Mouse (Mus musculus): ENCODE results near the gene Gtf3c1. TPM values are rescaled to one million over a fixed set of nuclear protein-coding genes. Genes with fewer than 3 reads are reported as not detected.

Gtf3c1 gene
- polyA plus RNA-seq, 1 experiment from 2014 or later = 29.6 TPM

DNA sequence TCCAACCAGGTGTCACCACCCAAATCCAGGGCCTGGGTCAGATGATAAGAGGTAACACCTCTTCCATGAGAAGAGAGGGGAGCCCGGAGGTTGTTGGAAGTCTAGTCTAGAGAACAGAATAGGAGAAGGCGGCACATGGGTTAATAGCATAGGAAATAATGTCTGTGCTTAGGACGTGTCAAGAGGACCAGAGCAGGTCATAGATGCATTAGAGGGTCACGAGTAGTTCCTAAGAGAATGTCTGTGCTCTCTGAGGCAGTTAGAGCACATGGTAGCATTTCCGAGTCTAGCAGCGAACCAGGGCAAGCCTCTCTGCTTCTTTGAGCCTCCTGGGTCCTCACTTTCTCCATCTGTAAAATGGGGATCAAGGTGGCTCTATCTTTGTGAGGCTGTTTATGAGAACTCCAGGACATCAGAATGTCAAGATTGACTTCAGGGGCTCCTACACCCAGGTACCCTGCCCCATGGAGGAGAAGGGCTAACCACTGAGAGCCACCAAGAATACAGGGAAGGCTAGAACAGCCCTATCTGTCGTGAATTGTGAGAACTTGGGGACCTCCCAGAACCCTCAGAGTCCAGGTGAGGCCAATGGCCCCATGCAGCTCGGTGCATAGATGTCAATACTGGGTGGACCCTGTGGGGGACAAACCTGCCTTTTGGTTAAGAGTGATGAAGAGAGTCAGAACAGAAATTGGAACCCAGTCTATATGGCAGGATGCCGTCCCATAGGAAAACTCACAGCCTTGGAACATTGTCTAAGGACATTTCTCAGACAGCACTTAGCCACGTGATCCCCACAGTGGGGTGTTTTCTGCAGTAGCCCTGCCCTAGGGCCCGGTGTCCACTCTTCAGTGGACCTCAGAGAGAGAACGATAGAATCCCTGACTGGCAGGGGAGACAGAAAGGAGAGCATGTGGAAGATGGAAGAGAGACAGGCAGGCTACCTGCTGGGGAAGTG, 102.9 kb downstream of the Gtf3c1 start:
- 85% methylated on average over 12 of the region's 12 CpGs for WGBS
- no peaks in the 10 kb centered on the region for H3K36me3 ChIP-seq (ENCODE audit: control insufficient read depth, insufficient read depth, low read length)
- ATAC-seq (ENCODE audit: low FRiP score) (no peak), DNase-seq (ENCODE audit: low spot score, missing footprints) (no peak)
- H3K27me3 ChIP-seq (ENCODE audit: control insufficient read depth, insufficient read depth, low read length) = no peaks in the 10 kb centered on the region
- no peak overlapping the region for H3K4me3 ChIP-seq (ENCODE audit: low read depth, low read length)
- H3K9ac ChIP-seq (ENCODE audit: low read length) = no peak overlapping the region
- no peaks in the 10 kb centered on the region for H3K9me3 ChIP-seq (ENCODE audit: control insufficient read depth, low read length)
- no peak overlapping the region for H3K27ac ChIP-seq (ENCODE audit: low read depth, low read length)
- no peaks in the 10 kb centered on the region for H3K4me1 ChIP-seq (ENCODE audit: control insufficient read depth, insufficient read depth, low read length)
- no peak overlapping the region for H3K4me2 ChIP-seq

DNA sequence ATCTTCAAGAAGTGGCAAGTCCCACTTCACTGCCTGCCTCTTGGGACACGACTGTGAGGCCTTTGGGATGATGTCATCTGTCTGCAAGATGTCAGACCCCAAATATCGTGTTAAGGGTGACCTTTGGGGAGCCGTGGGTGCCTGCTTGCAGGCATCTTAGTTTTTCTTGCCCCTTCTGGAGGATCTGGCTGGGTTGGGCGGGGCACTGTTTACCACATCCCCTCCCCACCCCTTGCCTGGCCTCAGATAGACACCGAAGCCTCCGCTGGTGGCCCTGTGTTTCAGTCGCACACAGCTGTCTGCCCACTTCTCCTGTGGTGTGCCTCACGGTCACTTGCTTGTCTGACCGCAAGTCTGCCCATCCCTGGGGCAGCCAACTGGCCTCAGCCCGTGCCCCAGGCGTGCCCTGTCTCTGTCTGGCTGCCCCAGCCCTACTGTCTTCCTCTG, 104.4 kb downstream of the Gtf3c1 start, which contains the start of gene Il21r:
Gene Il21r, plus strand, starts transcription at position 245 of the 447 bp plus-strand sequence.
- ATAC-seq (ENCODE audit: low FRiP score) (no peak), DNase-seq (ENCODE audit: low spot score, missing footprints) (no peak)
- Histone ChIP-seq H3K4me2 (no peak within 1 kb of the TSS), H3K4me1 (ENCODE audit: control insufficient read depth, insufficient read depth, low read length) (no peaks in the 10 kb centered on the region), H3K27me3 (ENCODE audit: control insufficient read depth, insufficient read depth, low read length) (no peaks in the 10 kb centered on the region), H3K9ac (ENCODE audit: low read length) (no peak within 1 kb of the TSS), H3K4me3 (ENCODE audit: low read depth, low read length) (no peak within 1 kb of the TSS), H3K36me3 (ENCODE audit: control insufficient read depth, insufficient read depth, low read length) (no peaks in the 10 kb centered on the region), H3K27ac (ENCODE audit: low read depth, low read length) (no peak within 1 kb of the TSS), H3K9me3 (ENCODE audit: control insufficient read depth, low read length) (no peaks in the 10 kb centered on the region)
- 74% methylated on average over 11 of the region's 11 CpGs for WGBS

DNA sequence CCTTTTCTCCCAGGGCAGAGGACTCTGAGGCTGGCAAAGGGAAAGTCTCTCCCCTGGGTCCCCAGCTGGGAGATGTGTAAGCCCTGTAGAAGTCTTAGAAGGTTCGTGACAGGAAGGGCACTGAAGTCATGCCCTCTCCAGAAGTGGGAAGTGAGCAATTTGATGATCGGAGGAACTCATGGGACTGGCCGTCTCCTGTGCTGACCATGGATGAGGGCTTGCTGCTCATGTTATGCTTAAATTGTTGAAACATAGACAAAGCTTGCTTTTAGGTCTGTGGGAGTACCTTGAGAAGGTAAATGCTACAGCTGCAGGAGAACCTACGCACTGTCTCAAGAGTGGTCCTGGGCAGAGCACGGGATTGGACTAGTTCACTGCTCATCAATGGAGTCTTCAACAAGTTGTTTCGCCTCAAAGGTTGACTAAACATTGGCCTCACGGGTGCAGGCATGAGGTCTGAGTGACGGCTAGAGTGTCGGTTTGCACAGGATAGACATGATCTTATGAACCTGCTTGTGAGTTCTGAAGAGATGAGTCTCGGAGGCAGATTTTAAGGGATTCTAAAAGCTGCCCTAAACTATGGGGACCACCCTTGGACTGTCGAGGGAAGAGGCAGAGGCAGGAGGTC, 105.6 kb downstream of the Gtf3c1 start:
- no peak overlapping the region for H3K4me2 ChIP-seq
- H3K27ac ChIP-seq (ENCODE audit: low read depth, low read length) = no peak overlapping the region
- no peaks in the 10 kb centered on the region for H3K36me3 ChIP-seq (ENCODE audit: control insufficient read depth, insufficient read depth, low read length)
- H3K4me1 ChIP-seq (ENCODE audit: control insufficient read depth, insufficient read depth, low read length) = no peaks in the 10 kb centered on the region
- no peak overlapping the region for H3K9ac ChIP-seq (ENCODE audit: low read length)
- H3K27me3 ChIP-seq (ENCODE audit: control insufficient read depth, insufficient read depth, low read length) = no peaks in the 10 kb centered on the region
- ATAC-seq (ENCODE audit: low FRiP score) (no peak), DNase-seq (ENCODE audit: low spot score, missing footprints) (no peak)
- H3K4me3 ChIP-seq (ENCODE audit: low read depth, low read length) = no peak overlapping the region
- H3K9me3 ChIP-seq (ENCODE audit: control insufficient read depth, low read length) = no peaks in the 10 kb centered on the region
- WGBS = 79% methylated on average over 11 of the region's 11 CpGs

DNA sequence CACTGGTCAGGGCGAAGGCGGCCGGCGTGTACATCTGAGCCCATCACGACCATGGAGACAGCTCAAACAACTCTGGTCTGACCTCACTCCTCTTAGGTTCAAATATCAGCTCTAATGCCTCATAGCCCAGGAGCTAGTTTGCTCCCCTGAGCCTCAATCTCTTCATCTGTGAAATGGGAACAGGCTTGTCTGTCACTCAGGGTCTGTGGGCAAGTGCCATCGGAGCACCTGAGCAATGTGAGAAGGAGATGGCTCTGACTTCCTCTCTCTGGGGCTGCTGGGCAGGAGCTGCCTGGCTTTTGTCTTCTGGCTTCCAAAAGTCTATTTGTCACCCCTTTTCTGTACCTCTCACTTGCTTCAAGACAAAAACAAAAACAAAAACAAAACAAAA, 106.3 kb downstream of the Gtf3c1 start:
- H3K4me1 ChIP-seq (ENCODE audit: control insufficient read depth, insufficient read depth, low read length) = no peaks in the 10 kb centered on the region
- H3K4me3 ChIP-seq (ENCODE audit: low read depth, low read length) = no peak overlapping the region
- 89% methylated on average over 6 of the region's 6 CpGs for WGBS
- no peak overlapping the region for H3K9ac ChIP-seq (ENCODE audit: low read length)
- DNase-seq (ENCODE audit: low spot score, missing footprints) (no peak), ATAC-seq (ENCODE audit: low FRiP score) (no peak)
- H3K36me3 ChIP-seq (ENCODE audit: control insufficient read depth, insufficient read depth, low read length) = no peaks in the 10 kb centered on the region
- H3K9me3 ChIP-seq (ENCODE audit: control insufficient read depth, low read length) = no peaks in the 10 kb centered on the region
- no peak overlapping the region for H3K27ac ChIP-seq (ENCODE audit: low read depth, low read length)
- no peaks in the 10 kb centered on the region for H3K27me3 ChIP-seq (ENCODE audit: control insufficient read depth, insufficient read depth, low read length)
- H3K4me2 ChIP-seq = no peak overlapping the region

DNA sequence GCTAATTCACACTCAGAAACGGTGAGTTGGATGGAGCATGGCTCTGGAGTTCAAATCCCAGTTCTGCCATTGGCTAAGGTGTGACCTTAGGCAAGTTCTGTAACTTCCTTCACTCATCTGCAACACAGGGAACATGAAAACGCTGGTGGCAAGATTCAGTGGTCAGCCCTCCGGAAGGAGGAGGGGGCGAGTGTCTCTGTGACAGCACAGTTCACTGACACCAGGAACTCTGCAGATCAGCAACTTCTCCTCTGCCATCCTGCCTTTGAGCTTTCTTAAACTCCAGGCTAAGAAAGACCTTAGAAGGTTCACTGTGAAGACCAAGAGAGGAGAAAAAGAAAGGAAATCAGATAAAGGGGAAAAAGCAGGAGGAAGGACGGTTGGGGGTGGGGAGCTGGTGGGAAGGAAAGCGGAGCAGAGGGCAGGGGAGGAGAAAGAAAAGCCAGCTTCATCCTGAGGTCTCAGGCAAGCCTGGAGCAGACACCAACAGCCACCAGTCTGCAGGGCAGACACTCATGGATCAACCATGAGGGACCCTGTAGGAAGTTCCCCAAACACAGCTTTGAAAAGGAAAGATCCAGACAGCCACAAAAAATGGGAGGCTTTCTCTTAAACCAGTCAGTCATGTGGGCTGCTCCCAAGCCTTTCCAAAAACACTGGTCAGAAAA, 106.8 kb downstream of the Gtf3c1 start:
- 54% methylated on average over 6 of the region's 6 CpGs for WGBS
- H3K9me3 ChIP-seq (ENCODE audit: control insufficient read depth, low read length) = no peaks in the 10 kb centered on the region
- no peak overlapping the region for H3K9ac ChIP-seq (ENCODE audit: low read length)
- H3K4me3 ChIP-seq (ENCODE audit: low read depth, low read length) = no peak overlapping the region
- H3K27me3 ChIP-seq (ENCODE audit: control insufficient read depth, insufficient read depth, low read length) = no peaks in the 10 kb centered on the region
- no peak overlapping the region for H3K27ac ChIP-seq (ENCODE audit: low read depth, low read length)
- no peak overlapping the region for H3K4me2 ChIP-seq
- no peaks in the 10 kb centered on the region for H3K36me3 ChIP-seq (ENCODE audit: control insufficient read depth, insufficient read depth, low read length)
- DNase-seq (ENCODE audit: low spot score, missing footprints) = no peak
- no peaks in the 10 kb centered on the region for H3K4me1 ChIP-seq (ENCODE audit: control insufficient read depth, insufficient read depth, low read length)
- no peak for ATAC-seq (ENCODE audit: low FRiP score)

DNA sequence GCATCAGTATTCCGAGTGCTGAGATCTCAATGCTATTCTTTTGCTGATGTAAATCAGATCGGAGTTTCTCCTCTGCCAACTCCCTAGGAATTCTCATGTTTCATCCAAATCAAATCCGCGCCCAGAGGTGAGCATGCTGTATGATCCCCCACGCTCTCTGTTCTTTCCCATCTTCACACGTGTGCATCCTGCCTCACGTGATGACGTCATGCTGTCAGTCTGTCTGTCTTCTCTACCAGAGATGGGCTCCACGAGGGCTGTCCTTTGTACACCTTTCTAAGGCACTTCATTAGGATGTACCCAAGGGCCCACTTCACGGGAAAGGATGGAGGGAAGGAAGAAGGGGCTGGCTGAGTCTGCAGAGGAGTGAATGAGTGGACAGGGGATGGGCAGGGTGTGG, 107.4 kb downstream of the Gtf3c1 start:
- no peak overlapping the region for H3K4me2 ChIP-seq
- H3K27me3 ChIP-seq (ENCODE audit: control insufficient read depth, insufficient read depth, low read length) = no peaks in the 10 kb centered on the region
- no peaks in the 10 kb centered on the region for H3K36me3 ChIP-seq (ENCODE audit: control insufficient read depth, insufficient read depth, low read length)
- H3K9ac ChIP-seq (ENCODE audit: low read length) = no peak overlapping the region
- H3K27ac ChIP-seq (ENCODE audit: low read depth, low read length) = no peak overlapping the region
- no peaks in the 10 kb centered on the region for H3K4me1 ChIP-seq (ENCODE audit: control insufficient read depth, insufficient read depth, low read length)
- WGBS = 77% methylated on average over 10 of the region's 10 CpGs
- ATAC-seq (ENCODE audit: low FRiP score) = no peak
- DNase-seq (ENCODE audit: low spot score, missing footprints) = no peak
- H3K4me3 ChIP-seq (ENCODE audit: low read depth, low read length) = no peak overlapping the region
- no peaks in the 10 kb centered on the region for H3K9me3 ChIP-seq (ENCODE audit: control insufficient read depth, low read length)

DNA sequence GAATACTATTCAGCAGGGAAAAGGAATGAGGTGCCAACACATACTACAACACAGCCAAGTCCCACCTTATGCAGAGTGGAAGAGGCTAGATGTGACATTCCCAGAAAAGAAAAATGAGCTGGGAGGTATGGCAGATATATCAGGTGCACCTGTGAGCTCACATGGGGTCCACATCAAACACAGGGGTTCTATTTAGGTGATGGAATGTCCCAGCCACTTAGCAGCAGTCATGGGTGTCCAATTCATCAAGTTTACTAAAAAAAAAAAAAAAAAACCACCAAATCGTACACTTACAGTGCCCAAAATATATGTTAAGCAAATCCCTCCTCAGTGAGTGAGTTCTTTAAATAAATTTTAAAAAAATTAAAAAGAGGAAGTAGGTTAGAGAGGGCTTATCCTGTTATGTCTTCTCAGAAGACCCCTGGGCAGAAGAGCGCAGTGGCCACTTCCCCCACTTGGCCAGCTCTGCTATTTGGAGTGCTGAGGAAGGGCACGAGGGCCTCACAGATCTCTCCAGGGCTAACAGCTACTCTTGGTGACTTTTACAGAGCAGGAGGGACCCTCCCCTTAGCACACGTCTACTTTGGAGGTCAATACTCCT, 108.1 kb downstream of the Gtf3c1 start:
- H3K27ac ChIP-seq (ENCODE audit: low read depth, low read length) = no peak overlapping the region
- no peak overlapping the region for H3K4me3 ChIP-seq (ENCODE audit: low read depth, low read length)
- no peaks in the 10 kb centered on the region for H3K9me3 ChIP-seq (ENCODE audit: control insufficient read depth, low read length)
- no peak for DNase-seq (ENCODE audit: low spot score, missing footprints)
- no peak for ATAC-seq (ENCODE audit: low FRiP score)
- no peak overlapping the region for H3K4me2 ChIP-seq
- H3K9ac ChIP-seq (ENCODE audit: low read length) = no peak overlapping the region
- H3K36me3 ChIP-seq (ENCODE audit: control insufficient read depth, insufficient read depth, low read length) = no peaks in the 10 kb centered on the region
- H3K27me3 ChIP-seq (ENCODE audit: control insufficient read depth, insufficient read depth, low read length) = no peaks in the 10 kb centered on the region
- WGBS = 70% methylated on average over 4 of the region's 4 CpGs
- H3K4me1 ChIP-seq (ENCODE audit: control insufficient read depth, insufficient read depth, low read length) = no peaks in the 10 kb centered on the region

DNA sequence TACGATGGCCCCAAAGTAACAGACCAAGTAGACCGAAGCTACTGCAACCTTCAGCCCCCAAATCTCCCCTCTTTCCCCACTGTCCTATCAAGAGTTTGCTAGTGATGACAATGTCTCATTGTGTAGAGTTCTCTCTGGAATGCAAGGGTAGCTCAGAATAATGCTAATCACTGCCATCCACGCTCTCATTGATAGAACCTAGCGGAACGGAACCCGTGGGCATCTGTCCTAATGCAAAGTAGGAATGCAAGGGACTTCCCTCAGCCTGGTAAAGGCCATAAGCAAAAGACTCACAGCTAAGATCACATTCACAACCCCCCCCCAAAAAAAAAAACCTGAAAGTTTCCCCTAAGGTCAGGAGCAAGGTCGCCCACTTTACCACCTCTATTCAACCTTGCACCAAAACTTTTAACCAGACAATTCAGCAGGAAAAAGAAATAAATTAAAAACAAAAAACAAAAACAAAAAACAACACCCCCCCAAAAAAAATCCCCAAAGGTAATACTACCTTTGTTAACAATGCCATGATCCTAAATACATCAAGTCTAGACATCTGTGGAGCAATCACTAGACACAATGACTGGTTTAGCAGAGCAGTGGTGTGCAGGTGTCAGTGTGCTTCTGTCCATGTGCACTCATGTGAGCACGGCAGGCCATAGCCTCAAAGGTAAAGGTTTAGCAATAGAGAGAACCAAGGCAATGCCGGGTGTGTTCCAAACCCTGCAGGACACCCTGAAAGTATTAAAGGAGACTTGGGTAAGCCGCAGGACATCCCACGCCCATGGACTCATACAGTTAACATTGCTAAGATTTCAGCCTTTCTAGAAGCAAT, 109.8 kb downstream of the Gtf3c1 start:
- Histone ChIP-seq H3K4me2 (no peak overlapping the region), H3K9me3 (ENCODE audit: control insufficient read depth, low read length) (no peaks in the 10 kb centered on the region), H3K4me3 (ENCODE audit: low read depth, low read length) (no peak overlapping the region), H3K27ac (ENCODE audit: low read depth, low read length) (no peak overlapping the region), H3K9ac (ENCODE audit: low read length) (no peak overlapping the region), H3K27me3 (ENCODE audit: control insufficient read depth, insufficient read depth, low read length) (no peaks in the 10 kb centered on the region), H3K36me3 (ENCODE audit: control insufficient read depth, insufficient read depth, low read length) (no peaks in the 10 kb centered on the region), H3K4me1 (ENCODE audit: control insufficient read depth, insufficient read depth, low read length) (no peaks in the 10 kb centered on the region)
- no peak for DNase-seq (ENCODE audit: low spot score, missing footprints)
- 78% methylated on average over 11 of the region's 11 CpGs for WGBS
- ATAC-seq (ENCODE audit: low FRiP score) = no peak
